Mouse (Mus musculus) kidney, embryonic 15.5 days (tissue): ENCODE measurements at regions not wholly inside any gene's neighbourhood (a gene's known extent, or its start where the extent isn't known, plus 50 kb on each side); places are given as distances from the start of the nearest gene placed in this dataset.

Experiments used
- ATAC-seq: fragments of 200-750 bp; cut with Nextera tagmentation; replicated peaks from 2 replicates; pipeline ENCODE4 v1.8.0; 2017; ENCODE audit warnings: moderate TSS enrichment; ENCODE audit not compliant: low FRiP score
- H3K27ac ChIP-seq: fragments of 300-500 bp; sonication (generic); 2 replicates; pipeline ENCODE4 v1.5.1; 2015; ENCODE audit warnings: mild to moderate bottlenecking, inconsistent platforms
- H3K27me3 ChIP-seq: fragments of 300-500 bp; sonication (generic); 2 replicates; pipeline ENCODE4 v1.6.1; 2015; ENCODE audit warnings: inconsistent platforms
- H3K36me3 ChIP-seq: fragments of 300-500 bp; sonication (generic); 2 replicates; pipeline ENCODE4 v1.6.1; 2015; ENCODE audit warnings: inconsistent platforms
- H3K4me1 ChIP-seq: fragments of 300-500 bp; sonication (generic); 2 replicates; pipeline ENCODE4 v1.6.1; 2015; ENCODE audit warnings: inconsistent platforms
- H3K4me2 ChIP-seq: fragments of 300-500 bp; sonication (generic); 2 replicates; pipeline ENCODE4 v1.6.1; 2015; ENCODE audit warnings: moderate library complexity, mild to moderate bottlenecking, inconsistent platforms
- H3K4me3 ChIP-seq: fragments of 300-500 bp; sonication (generic); replicated peaks from 2 replicates; pipeline ENCODE4 v1.5.1; 2015; ENCODE audit warnings: mild to moderate bottlenecking, inconsistent platforms
- H3K9ac ChIP-seq: fragments of 300-500 bp; sonication (generic); 2 replicates; pipeline ENCODE4 v1.6.1; 2015; ENCODE audit warnings: mild to moderate bottlenecking, inconsistent platforms
- H3K9me3 ChIP-seq: fragments of 300-500 bp; sonication (generic); replicated peaks from 2 replicates; pipeline ENCODE4 v1.6.1; 2016; ENCODE audit warnings: inconsistent platforms
- WGBS: fragments of 180-500 bp; shearing (Covaris S2); methylation state at CpG from one replicate; pipeline ENCODE4 v1.1.7; 2015; ENCODE audit warnings: mixed read lengths; 5-methylcytosine and 5-hydroxymethylcytosine counted together

GRCm38 (mm10) chr15:62180718-62181117, 1257.9 kb upstream of the A1bg start:
- H3K36me3 ChIP-seq: 0 out of 2 replicates have a peak, but pooled peaks cover 3% of the 10 kb centered on the region
- no peak overlapping the region for H3K27ac ChIP-seq
- WGBS: 84% methylated on average over 3 of the region's 3 CpGs
- no peaks in the 10 kb centered on the region for H3K9me3 ChIP-seq
- H3K4me3 ChIP-seq: no peak overlapping the region
- H3K9ac ChIP-seq: no peak overlapping the region
- no peak for ATAC-seq
- no peak overlapping the region for H3K4me2 ChIP-seq
- H3K27me3 ChIP-seq: no peaks in the 10 kb centered on the region
- no peaks in the 10 kb centered on the region for H3K4me1 ChIP-seq

GRCm38 (mm10) chr15:62179801-62180200, 1257.0 kb upstream of the A1bg start:
- 86% methylated on average over 2 of the region's 2 CpGs for WGBS
- H3K9ac ChIP-seq: no peak overlapping the region
- no peaks in the 10 kb centered on the region for H3K4me1 ChIP-seq
- no peak overlapping the region for H3K4me3 ChIP-seq
- no peaks in the 10 kb centered on the region for H3K9me3 ChIP-seq
- H3K27me3 ChIP-seq: no peaks in the 10 kb centered on the region
- no peak for ATAC-seq
- H3K27ac ChIP-seq: no peak overlapping the region
- 0 out of 2 replicates have a peak, but pooled peaks cover 3% of the 10 kb centered on the region for H3K36me3 ChIP-seq
- no peak overlapping the region for H3K4me2 ChIP-seq

GRCm38 (mm10) chr15:62178568-62178967, 1255.8 kb upstream of the A1bg start:
- H3K4me2 ChIP-seq: no peak overlapping the region
- no peaks in the 10 kb centered on the region for H3K4me1 ChIP-seq
- no peak for ATAC-seq
- no peak overlapping the region for H3K27ac ChIP-seq
- H3K36me3 ChIP-seq: 0 out of 2 replicates have a peak, but pooled peaks cover 3% of the 10 kb centered on the region
- H3K4me3 ChIP-seq: no peak overlapping the region
- H3K27me3 ChIP-seq: no peaks in the 10 kb centered on the region
- H3K9me3 ChIP-seq: no peaks in the 10 kb centered on the region
- no peak overlapping the region for H3K9ac ChIP-seq
- 35% methylated on average over 6 of the region's 6 CpGs for WGBS

DNA sequence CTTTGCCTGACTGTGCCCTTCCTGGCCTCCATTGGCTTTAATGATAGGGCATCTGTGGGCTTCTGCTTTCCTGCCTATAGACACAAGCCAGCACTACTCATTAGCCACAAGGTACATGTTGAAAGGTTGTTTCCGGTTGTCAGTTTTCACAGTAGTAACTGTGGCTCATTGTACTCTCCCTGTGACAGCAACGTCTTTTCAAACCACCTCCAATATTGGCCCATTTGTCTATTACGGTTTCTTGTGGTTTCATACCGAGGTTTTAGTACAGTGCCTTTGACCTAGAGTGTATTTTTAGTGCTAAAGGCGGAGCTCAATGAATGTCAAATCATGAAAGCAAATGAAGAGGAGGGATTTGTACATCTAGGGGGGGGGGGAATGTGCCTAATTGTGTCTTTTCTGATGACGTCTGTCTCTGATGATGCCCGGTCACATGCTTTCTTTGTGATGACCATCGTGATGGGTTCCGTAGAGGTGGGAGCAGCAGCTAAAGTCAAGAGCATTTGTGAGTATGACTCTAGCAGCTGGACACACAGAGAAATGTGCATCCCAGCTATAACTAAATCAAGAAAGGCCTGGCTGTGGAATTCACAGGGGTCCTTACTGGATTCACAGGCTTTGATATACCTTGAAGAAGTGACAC, 1255.1 kb upstream of the A1bg start:
- H3K27me3 ChIP-seq: no peaks in the 10 kb centered on the region
- no peaks in the 10 kb centered on the region for H3K4me1 ChIP-seq
- H3K9me3 ChIP-seq: no peaks in the 10 kb centered on the region
- no peak overlapping the region for H3K27ac ChIP-seq
- H3K4me2 ChIP-seq: no peak overlapping the region
- 81% methylated on average over 9 of the region's 9 CpGs for WGBS
- no peak overlapping the region for H3K9ac ChIP-seq
- H3K36me3 ChIP-seq: 0 out of 2 replicates have a peak, but pooled peaks cover 3% of the 10 kb centered on the region
- H3K4me3 ChIP-seq: no peak overlapping the region
- ATAC-seq: no peak

GRCm38 (mm10) chr15:62176076-62176475, 1253.3 kb upstream of the A1bg start:
- no peak overlapping the region for H3K27ac ChIP-seq
- H3K36me3 ChIP-seq: no peaks in the 10 kb centered on the region
- WGBS: 90% methylated on average over 2 of the region's 2 CpGs
- no peaks in the 10 kb centered on the region for H3K27me3 ChIP-seq
- no peak overlapping the region for H3K4me3 ChIP-seq
- no peak for ATAC-seq
- H3K4me1 ChIP-seq: no peaks in the 10 kb centered on the region
- H3K9ac ChIP-seq: no peak overlapping the region
- no peak overlapping the region for H3K4me2 ChIP-seq
- no peaks in the 10 kb centered on the region for H3K9me3 ChIP-seq

- no peaks in the 10 kb centered on the region for H3K4me1 ChIP-seq
- H3K27ac ChIP-seq: no peak overlapping the region
- no peaks in the 10 kb centered on the region for H3K36me3 ChIP-seq
- no peak overlapping the region for H3K9ac ChIP-seq
- 94% methylated on average over 10 of the region's 10 CpGs for WGBS
- H3K27me3 ChIP-seq: no peaks in the 10 kb centered on the region
- ATAC-seq: no peak
- no peak overlapping the region for H3K4me3 ChIP-seq
- no peaks in the 10 kb centered on the region for H3K9me3 ChIP-seq
- no peak overlapping the region for H3K4me2 ChIP-seq
Measured at GRCm38 (mm10) chr15:62173633-62174543, 1251.1 kb upstream of the A1bg start.

DNA sequence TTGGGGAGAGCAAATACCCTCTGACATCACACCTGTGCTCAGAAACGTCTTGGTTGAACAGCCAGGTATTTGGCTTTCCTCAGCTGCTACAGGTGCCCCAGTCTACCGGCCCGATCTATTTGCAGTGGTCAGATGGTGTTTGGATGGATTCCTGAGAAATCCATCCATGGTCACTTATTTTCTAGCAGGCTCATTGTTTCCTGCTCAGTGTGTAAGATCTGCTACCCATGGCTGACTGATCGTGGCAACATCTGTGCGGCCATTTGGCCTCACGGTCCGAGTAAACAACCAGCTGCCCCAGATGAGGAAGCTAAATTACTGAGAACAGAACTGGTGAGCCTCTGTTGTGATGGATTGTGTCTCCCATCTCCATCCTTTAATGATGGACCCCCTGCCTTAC, 1248.8 kb upstream of the A1bg start:
- Histone ChIP-seq H3K9me3 (no peaks in the 10 kb centered on the region), H3K9ac (no peak overlapping the region), H3K4me1 (no peaks in the 10 kb centered on the region), H3K27me3 (no peaks in the 10 kb centered on the region), H3K4me2 (no peak overlapping the region), H3K4me3 (no peak overlapping the region), H3K36me3 (no peaks in the 10 kb centered on the region), H3K27ac (no peak overlapping the region)
- WGBS: 47% methylated on average over 7 of the region's 7 CpGs
- no peak for ATAC-seq

DNA sequence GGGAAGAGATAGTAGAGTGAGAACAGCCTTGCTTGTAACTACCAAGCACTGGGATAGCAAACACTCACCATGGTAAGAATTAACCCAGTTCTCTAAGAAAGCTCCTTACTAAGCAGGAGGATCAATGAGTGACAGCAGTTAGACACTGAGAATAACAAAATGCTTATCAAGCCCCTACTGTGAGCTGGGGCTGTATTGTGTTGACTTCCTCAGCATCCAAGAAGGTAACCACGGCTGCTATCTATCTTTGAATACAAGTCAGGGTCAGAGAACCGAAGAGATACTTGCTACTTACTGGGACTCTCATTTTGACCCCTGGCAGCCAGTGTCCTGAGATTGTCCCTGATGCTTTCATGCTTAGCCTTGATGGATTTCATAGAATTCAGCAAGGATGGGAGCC, 1248.4 kb upstream of the A1bg start:
- 88% methylated on average over 2 of the region's 2 CpGs for WGBS
- no peaks in the 10 kb centered on the region for H3K27me3 ChIP-seq

GRCm38 (mm10) chr15:62170337-62170736, 1247.5 kb upstream of the A1bg start:
- no peak overlapping the region for H3K4me3 ChIP-seq
- no peaks in the 10 kb centered on the region for H3K4me1 ChIP-seq
- no peaks in the 10 kb centered on the region for H3K27me3 ChIP-seq
- H3K4me2 ChIP-seq: no peak overlapping the region
- ATAC-seq: no peak
- WGBS: 89% methylated on average over 4 of the region's 4 CpGs
- no peak overlapping the region for H3K9ac ChIP-seq
- no peaks in the 10 kb centered on the region for H3K36me3 ChIP-seq
- H3K9me3 ChIP-seq: no peaks in the 10 kb centered on the region
- no peak overlapping the region for H3K27ac ChIP-seq

More for the DNA sequence above, 1248.4 kb upstream of the A1bg start:
- no peaks in the 10 kb centered on the region for H3K36me3 ChIP-seq
- no peak overlapping the region for H3K27ac ChIP-seq
- H3K4me3 ChIP-seq: no peak overlapping the region
- no peak for ATAC-seq
- H3K9me3 ChIP-seq: no peaks in the 10 kb centered on the region
- no peak overlapping the region for H3K4me2 ChIP-seq
- no peaks in the 10 kb centered on the region for H3K4me1 ChIP-seq
- H3K9ac ChIP-seq: no peak overlapping the region

DNA sequence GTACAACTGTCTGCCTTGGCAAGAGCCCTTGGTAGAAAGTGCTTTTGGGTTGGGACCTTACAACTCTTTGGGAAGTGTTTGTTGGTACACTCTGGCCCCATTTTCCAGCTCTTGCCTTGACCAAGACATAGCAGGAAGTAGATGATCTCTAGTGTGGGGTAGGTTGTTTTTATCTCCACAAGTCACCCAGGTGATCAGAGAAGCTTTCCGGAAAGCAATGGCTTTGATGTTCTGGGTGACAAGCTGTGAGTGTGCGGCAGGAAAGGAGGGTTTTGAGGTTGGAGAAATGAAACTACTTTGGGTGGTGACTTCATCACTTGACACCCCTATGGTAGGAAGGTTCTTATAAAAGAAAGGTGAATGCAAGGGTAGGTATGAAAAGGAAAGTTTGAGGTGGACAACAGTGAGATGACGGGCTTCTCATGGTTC, 1246.8 kb upstream of the A1bg start:
- no peak for ATAC-seq
- Histone ChIP-seq H3K4me2 (no peak overlapping the region), H3K36me3 (no peaks in the 10 kb centered on the region), H3K27ac (no peak overlapping the region), H3K9ac (no peak overlapping the region), H3K4me1 (no peaks in the 10 kb centered on the region), H3K4me3 (no peak overlapping the region), H3K27me3 (no peaks in the 10 kb centered on the region), H3K9me3 (no peaks in the 10 kb centered on the region)
- WGBS: 87% methylated on average over 3 of the region's 3 CpGs

DNA sequence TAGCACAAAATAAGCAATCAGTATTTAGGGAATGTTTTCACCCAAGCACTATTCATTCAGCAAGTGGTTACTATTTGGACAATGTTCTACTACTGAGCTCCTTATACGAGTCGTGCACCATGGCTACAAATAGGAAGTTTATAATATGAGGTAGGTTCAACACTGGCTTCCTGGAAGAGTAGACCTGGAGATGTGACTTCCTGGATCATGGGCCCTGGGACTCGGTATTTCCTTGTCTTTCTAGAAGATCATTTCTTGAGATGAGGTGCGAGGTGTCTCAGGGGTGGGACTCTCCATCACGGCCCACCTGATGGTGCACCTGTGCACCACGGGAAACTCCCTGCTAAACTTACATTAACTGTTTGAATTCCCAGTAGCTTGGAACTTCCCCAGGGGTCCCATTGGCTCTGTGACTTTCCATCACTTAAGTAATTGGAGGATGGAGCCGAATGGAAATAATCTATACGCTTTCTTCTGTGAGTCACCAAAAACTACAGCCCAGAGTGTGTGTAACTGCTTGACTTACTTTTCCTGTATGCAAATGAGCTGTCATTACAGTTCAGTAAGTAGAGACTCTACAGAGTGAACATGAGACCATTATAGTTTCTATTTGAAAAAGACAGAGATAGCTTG, 1246.3 kb upstream of the A1bg start:
- no peak for ATAC-seq
- no peak overlapping the region for H3K9ac ChIP-seq
- H3K4me1 ChIP-seq: no peaks in the 10 kb centered on the region
- H3K27me3 ChIP-seq: no peaks in the 10 kb centered on the region
- no peaks in the 10 kb centered on the region for H3K9me3 ChIP-seq
- no peaks in the 10 kb centered on the region for H3K36me3 ChIP-seq
- no peak overlapping the region for H3K27ac ChIP-seq
- no peak overlapping the region for H3K4me2 ChIP-seq
- WGBS: 95% methylated on average over 8 of the region's 8 CpGs
- H3K4me3 ChIP-seq: no peak overlapping the region

- Histone ChIP-seq H3K27me3 (no peaks in the 10 kb centered on the region), H3K4me1 (no peaks in the 10 kb centered on the region), H3K27ac (no peak overlapping the region), H3K4me2 (no peak overlapping the region), H3K36me3 (no peaks in the 10 kb centered on the region), H3K9ac (no peak overlapping the region), H3K9me3 (no peaks in the 10 kb centered on the region), H3K4me3 (no peak overlapping the region)
- ATAC-seq: no peak
- 92% methylated on average over 2 of the region's 2 CpGs for WGBS
Measured at GRCm38 (mm10) chr15:62168522-62168921, 1245.7 kb upstream of the A1bg start.
